Mouse (Mus musculus) brain, embryonic 14.5 days (tissue): ENCODE data around the gene Ggt5.

ENCODE experiments used
- CTCF ChIP-seq: fragments of 200-500 bp; IDR thresholded peaks from 2 replicates; pipeline ENCODE4 v1.5.1; 2012; ENCODE audit warnings: inconsistent platforms, mild to moderate bottlenecking, moderate library complexity, borderline replicate concordance; ENCODE audit not compliant: insufficient read depth, insufficient read length; ENCODE audit errors: extremely low read depth
- POLR2A ChIP-seq: fragments of 200-500 bp; IDR thresholded peaks from 2 replicates; pipeline ENCODE4 v1.6.1; 2012; ENCODE audit warnings: mild to moderate bottlenecking, inconsistent platforms, borderline replicate concordance; ENCODE audit not compliant: poor library complexity, insufficient read depth, insufficient read length, severe bottlenecking; ENCODE audit errors: extremely low read depth

- TF ChIP-seq CTCF (no peak), POLR2A (no peak)
Observed at GRCm38 (mm10) chr10:75552701-75553450, 36.3 kb upstream of the Ggt5 start.
